Mouse (Mus musculus) liver, embryonic 11.5 days (tissue): ENCODE results near the gene Mff. TPM values are rescaled to one million over a fixed set of nuclear protein-coding genes. Genes with fewer than 3 reads are reported as not detected.

Source experiments
- ATAC-seq: fragments of 200-750 bp; cut with Nextera tagmentation; replicated peaks from 2 replicates; pipeline ENCODE4 v1.8.0; 2017; ENCODE audit warnings: moderate number of reproducible peaks, mild to moderate bottlenecking, moderate TSS enrichment, moderate library complexity; ENCODE audit not compliant: low FRiP score
- DNase-seq: peaks from one replicate; pipeline ENCODE4 v3.0.0-alpha.2; 2017; ENCODE audit warnings: low spot score
- H3K27ac ChIP-seq: fragments of 300-500 bp; sonication (generic); 2 replicates; pipeline ENCODE4 v1.5.1; 2014; ENCODE audit warnings: mild to moderate bottlenecking, low read depth, low read length, control low read depth
- H3K27me3 ChIP-seq: fragments of 300-500 bp; sonication (generic); replicated peaks from 2 replicates; pipeline ENCODE4 v1.6.1; 2014; ENCODE audit warnings: low read length, mixed read lengths; ENCODE audit not compliant: control insufficient read depth, insufficient read depth
- H3K36me3 ChIP-seq: fragments of 300-500 bp; sonication (generic); 2 replicates; pipeline ENCODE4 v1.6.1; 2014; ENCODE audit warnings: mild to moderate bottlenecking, low read length, moderate library complexity, mixed read lengths; ENCODE audit not compliant: control insufficient read depth, insufficient read depth
- H3K4me1 ChIP-seq: fragments of 300-500 bp; sonication (generic); replicated peaks from 2 replicates; pipeline ENCODE4 v1.6.1; 2014; ENCODE audit warnings: low read length, mixed read lengths; ENCODE audit not compliant: control insufficient read depth, insufficient read depth
- H3K4me2 ChIP-seq: fragments of 300-500 bp; sonication (generic); 2 replicates; pipeline ENCODE4 v1.6.1; 2014; ENCODE audit warnings: mild to moderate bottlenecking, control low read depth, moderate library complexity
- H3K4me3 ChIP-seq: fragments of 300-500 bp; sonication (generic); 2 replicates; pipeline ENCODE4 v1.5.1; 2014; ENCODE audit warnings: low read depth, low read length, control low read depth
- H3K9ac ChIP-seq: fragments of 300-500 bp; sonication (generic); 2 replicates; pipeline ENCODE4 v1.6.1; 2014; ENCODE audit warnings: low read depth, low read length, control low read depth
- H3K9me3 ChIP-seq: fragments of 300-500 bp; sonication (generic); 2 replicates; pipeline ENCODE4 v1.6.1; 2016; ENCODE audit warnings: low read length, inconsistent platforms, mixed read lengths; ENCODE audit not compliant: control insufficient read depth
- WGBS: fragments of 180-500 bp; shearing (Covaris S2); extraction: QIAGEN DNeasy Blood & Tissue Kit; methylation state at CpG from one replicate; pipeline ENCODE4 v1.1.7; 2014; 5-methylcytosine and 5-hydroxymethylcytosine counted together
- polyA plus RNA-seq: library from polyadenylated mRNA; unstranded; fragments of >200 nt; fragmentation: Nextera tagmentation; extraction: Ambion mirVana; gene quantifications from 2 replicates; pipeline ENCODE4 v1.2.1, GENCODE M21; 2014

Gene Mff
- polyA plus RNA-seq, 1 experiment from 2014 or later, result 273 TPM

DNA sequence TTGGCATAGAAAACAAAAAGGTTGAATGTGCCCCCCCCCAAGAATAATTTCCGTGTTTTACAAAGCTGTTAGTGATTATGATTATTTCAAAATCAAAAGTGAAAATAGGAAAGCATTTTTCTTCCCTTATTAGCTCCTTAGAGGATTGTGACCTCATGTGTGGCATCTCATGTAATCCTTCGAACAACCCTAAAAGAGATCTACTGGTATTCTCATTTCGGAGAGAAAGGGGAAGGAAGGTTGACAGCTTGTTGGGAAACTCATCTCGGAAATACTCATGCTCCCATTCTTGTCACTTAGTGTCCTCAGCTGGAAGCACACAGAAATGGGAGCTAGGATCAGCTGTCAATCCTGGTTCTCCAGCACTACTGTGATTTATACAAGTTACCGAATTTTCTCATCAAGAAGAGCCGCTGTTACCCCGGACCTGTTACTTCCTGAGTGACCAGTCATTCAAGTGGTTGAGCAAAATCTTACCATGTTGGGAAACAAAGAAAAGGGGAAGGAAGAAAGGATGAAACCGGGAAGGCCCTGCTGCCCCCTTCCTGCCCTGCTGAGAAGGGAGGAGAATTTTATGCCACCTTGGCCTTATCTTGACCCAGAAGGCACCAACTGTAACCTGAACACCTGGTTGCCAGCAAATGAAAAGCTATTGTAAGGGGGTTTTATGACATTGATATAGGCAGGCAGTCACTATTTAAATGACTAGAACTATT, 36.9 kb downstream of the Mff start:
- Histone ChIP-seq H3K4me3 (no peak overlapping the region), H3K36me3 (peaks cover 2% of the 10 kb centered on the region; the same call in 1 of the 2 replicates), H3K27me3 (no peaks in the 10 kb centered on the region), H3K27ac (no peak overlapping the region), H3K9ac (no peak overlapping the region), H3K4me2 (no peak overlapping the region), H3K9me3 (peaks cover 2% of the 10 kb centered on the region; the same call in 1 of the 2 replicates), H3K4me1 (no peaks in the 10 kb centered on the region)
- WGBS, result 74% methylated on average over 8 of the region's 8 CpGs
- DNase-seq (no peak), ATAC-seq (no peak)

DNA sequence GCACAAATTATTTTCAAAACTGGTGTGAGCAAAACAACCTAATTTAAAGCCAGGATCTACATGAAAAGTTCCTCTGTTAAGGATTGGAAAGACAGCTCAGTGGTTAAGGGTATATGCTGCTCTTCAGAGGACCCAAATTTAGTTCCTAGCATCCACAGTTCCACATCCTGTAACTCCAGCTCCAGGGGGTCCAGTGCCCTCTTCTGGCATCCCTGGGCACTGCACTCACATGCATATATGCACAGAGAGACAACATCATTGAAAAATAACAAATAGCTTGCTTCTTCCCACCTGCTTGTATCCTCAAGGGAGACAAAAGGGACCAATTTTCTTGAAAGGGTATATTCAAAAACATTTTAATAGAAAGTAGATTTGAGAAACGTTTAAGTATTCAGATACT, 37.6 kb downstream of the Mff start:
- H3K9ac ChIP-seq, result no peak overlapping the region
- WGBS, result 82% methylated on average over 1 of the region's 1 CpGs
- DNase-seq (no peak), ATAC-seq (no peak)
- no peak overlapping the region for H3K4me2 ChIP-seq
- H3K36me3 ChIP-seq, result peaks cover 2% of the 10 kb centered on the region; the same call in 1 of the 2 replicates
- H3K4me1 ChIP-seq, result no peaks in the 10 kb centered on the region
- H3K4me3 ChIP-seq, result no peak overlapping the region
- H3K27ac ChIP-seq, result no peak overlapping the region
- H3K27me3 ChIP-seq, result no peaks in the 10 kb centered on the region
- H3K9me3 ChIP-seq, result peaks cover 2% of the 10 kb centered on the region; the same call in 1 of the 2 replicates

DNA sequence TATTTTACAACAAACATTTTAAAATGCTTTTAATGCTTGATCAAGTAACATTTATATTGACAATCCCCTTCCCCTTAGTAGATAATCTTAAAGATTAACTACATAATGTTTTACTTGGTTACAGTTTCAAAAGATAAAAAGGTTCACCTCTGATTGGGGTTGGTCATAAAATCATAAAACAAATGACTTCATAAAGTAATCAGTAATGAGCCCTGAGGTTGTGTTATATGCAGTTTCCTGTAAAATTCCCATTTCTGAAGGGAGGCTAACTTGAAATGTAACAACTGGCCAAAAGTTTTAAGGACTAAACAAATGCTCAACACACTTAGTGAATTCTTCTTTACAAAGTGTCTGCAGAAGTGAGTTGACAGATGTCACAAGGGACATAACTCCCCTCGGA, 41.5 kb downstream of the Mff start:
- no peak overlapping the region for H3K4me2 ChIP-seq
- H3K4me3 ChIP-seq, result no peak overlapping the region
- no peaks in the 10 kb centered on the region for H3K36me3 ChIP-seq
- peaks cover 2% of the 10 kb centered on the region; the same call in 1 of the 2 replicates for H3K9me3 ChIP-seq
- H3K4me1 ChIP-seq, result no peaks in the 10 kb centered on the region
- ATAC-seq (no peak), DNase-seq (no peak)
- H3K27ac ChIP-seq, result no peak overlapping the region
- H3K27me3 ChIP-seq, result no peaks in the 10 kb centered on the region
- no peak overlapping the region for H3K9ac ChIP-seq
- 50% methylated on average over 1 of the region's 1 CpGs for WGBS

DNA sequence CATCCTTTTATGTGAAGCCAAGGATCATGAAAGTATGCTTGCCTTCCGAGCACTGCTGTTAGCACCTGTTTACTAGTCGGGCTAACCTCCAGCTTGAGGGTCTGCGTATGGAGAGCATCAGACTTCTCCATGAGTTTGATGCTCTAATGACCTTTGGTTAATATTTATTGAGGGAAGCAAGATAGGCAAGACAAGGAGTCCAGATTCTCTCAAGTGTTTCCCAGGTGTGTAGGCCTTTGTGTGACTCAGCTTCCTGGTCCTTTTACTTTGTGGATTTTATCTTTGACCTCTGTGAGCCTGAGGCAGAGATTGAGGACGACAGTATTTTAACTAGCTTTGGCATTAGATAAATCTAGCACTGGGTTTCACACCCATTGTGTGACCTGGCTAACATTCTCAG, 42.0 kb downstream of the Mff start:
- DNase-seq, result no peak
- Histone ChIP-seq H3K4me1 (no peaks in the 10 kb centered on the region), H3K4me3 (no peak overlapping the region), H3K36me3 (no peaks in the 10 kb centered on the region), H3K4me2 (no peak overlapping the region), H3K9me3 (peaks cover 2% of the 10 kb centered on the region; the same call in 1 of the 2 replicates), H3K27me3 (no peaks in the 10 kb centered on the region), H3K9ac (no peak overlapping the region), H3K27ac (no peak overlapping the region)
- WGBS, result 65% methylated on average over 4 of the region's 4 CpGs
- no peak for ATAC-seq

DNA sequence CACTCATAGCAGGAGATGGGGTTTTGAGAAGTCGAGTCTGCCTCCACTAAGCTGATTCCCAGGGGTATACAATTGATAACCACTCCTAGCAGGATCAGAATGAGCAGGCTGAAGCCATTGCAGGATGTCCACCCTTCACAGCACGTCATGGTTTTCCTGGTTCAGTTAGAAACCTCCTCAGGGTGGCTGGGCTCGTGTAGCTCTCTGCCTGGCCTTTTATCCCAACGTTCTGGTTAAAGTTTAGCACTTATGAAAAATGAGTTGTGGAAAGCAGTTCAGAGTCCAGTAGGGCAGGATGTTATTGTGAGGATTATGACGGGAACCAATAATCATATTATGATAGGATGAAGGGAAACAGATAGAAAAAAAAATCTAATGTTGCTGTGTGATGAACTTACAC, 43.6 kb downstream of the Mff start, which contains the start of gene Tm4sf20:
TSS of gene Tm4sf20 (minus strand) at position 193 of the 400 bp plus-strand sequence.
- 62% methylated on average over 5 of the region's 5 CpGs for WGBS
- H3K4me1 ChIP-seq, result no peaks in the 10 kb centered on the region
- H3K4me2 ChIP-seq, result no peak within 1 kb of the TSS
- DNase-seq (no peak), ATAC-seq (no peak)
- H3K27me3 ChIP-seq, result no peaks in the 10 kb centered on the region
- H3K4me3 ChIP-seq, result no peak within 1 kb of the TSS
- H3K9me3 ChIP-seq, result no peaks in the 10 kb centered on the region
- H3K36me3 ChIP-seq, result no peaks in the 10 kb centered on the region
- no peak within 1 kb of the TSS for H3K27ac ChIP-seq
- H3K9ac ChIP-seq, result no peak within 1 kb of the TSS

DNA sequence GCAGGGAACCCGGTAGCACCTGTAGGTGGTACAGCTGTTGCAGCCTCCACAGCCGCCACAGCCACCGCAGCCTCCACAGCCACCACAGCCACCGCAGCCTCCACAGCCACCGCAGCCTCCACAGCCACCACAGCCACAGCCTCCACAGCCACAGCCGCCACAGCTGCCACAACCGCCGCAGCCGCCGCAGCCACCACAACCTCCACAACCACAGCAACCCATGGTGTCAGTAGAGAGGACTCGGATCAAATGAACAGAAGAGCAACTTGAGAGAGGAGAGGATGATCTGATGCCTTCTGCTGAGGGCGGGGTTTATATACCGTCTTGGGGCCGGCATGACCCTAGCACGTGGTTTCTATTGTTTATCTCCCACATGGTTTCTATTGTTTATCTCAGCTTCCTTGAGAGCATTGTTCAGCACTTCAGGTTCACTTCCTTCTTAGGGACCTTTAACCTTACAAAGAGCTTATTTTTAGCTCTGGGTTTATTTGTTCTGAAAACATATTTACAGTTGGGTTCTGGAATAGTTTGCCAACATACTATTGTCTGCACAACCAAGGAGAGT, 46.4 kb downstream of the Mff start, which contains the start of gene Gm47791:
TSS of gene Gm47791 (minus strand) at position 222 of the 565 bp plus-strand sequence.
- Histone ChIP-seq H3K9ac (no peak within 1 kb of the TSS), H3K4me3 (no peak within 1 kb of the TSS), H3K27ac (no peak within 1 kb of the TSS), H3K4me1 (no peaks in the 10 kb centered on the region), H3K4me2 (no peak within 1 kb of the TSS), H3K27me3 (no peaks in the 10 kb centered on the region), H3K36me3 (no peaks in the 10 kb centered on the region), H3K9me3 (no peaks in the 10 kb centered on the region)
- 70% methylated on average over 15 of the region's 15 CpGs for WGBS
- DNase-seq (no peak), ATAC-seq (peak; percentile 12; the same call in 1 of the 2 replicates)

DNA sequence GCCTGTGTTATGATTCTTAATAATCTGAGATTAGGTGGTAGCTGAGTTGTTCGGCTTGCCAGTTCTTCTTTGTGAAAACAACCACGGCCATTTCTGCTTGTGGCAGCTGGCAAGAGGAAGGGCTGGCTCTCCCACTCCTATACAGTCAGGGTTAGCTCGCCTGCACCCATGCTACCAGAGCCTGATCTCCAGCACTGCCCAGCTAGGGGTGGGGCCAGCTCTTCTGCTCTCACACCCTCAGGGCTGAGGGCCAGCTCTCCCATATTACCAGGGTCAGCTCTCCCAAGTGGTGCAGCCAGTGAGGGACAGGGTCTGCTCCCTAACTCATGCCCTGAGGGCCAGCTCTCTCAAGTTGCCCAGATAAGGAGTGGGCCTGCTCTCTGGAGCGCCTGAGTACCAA, 47.7 kb downstream of the Mff start:
- 83% methylated on average over 4 of the region's 4 CpGs for WGBS
- H3K4me2 ChIP-seq, result no peak overlapping the region
- H3K36me3 ChIP-seq, result no peaks in the 10 kb centered on the region
- ATAC-seq (no peak), DNase-seq (no peak)
- H3K4me1 ChIP-seq, result no peaks in the 10 kb centered on the region
- no peaks in the 10 kb centered on the region for H3K27me3 ChIP-seq
- no peak overlapping the region for H3K27ac ChIP-seq
- no peak overlapping the region for H3K9ac ChIP-seq
- no peaks in the 10 kb centered on the region for H3K9me3 ChIP-seq
- no peak overlapping the region for H3K4me3 ChIP-seq

DNA sequence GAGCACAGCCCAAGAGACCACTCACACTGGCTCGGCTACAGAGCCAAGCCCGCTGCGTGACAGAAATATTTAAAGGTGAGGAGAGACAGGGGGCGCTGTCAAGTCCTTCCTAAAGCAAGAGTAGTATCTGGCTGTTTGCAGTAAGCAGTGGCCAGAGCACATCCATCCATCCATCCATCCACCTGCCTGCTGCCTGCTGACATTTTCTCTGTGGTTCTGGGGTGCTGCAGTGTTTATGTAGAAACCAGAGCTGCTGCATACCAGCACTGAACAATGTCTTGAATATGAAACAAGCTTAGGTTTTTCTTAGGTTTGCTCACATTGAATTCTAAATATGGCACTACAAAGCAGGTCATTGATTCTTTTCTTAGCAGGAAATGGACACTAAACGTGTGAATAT, 48.5 kb downstream of the Mff start:
- WGBS, result 67% methylated on average over 5 of the region's 5 CpGs
- no peak for DNase-seq
- Histone ChIP-seq H3K4me2 (no peak overlapping the region), H3K27me3 (no peaks in the 10 kb centered on the region), H3K9ac (no peak overlapping the region), H3K4me3 (no peak overlapping the region), H3K9me3 (no peaks in the 10 kb centered on the region), H3K27ac (no peak overlapping the region), H3K4me1 (no peaks in the 10 kb centered on the region), H3K36me3 (no peaks in the 10 kb centered on the region)
- ATAC-seq, result no peak

DNA sequence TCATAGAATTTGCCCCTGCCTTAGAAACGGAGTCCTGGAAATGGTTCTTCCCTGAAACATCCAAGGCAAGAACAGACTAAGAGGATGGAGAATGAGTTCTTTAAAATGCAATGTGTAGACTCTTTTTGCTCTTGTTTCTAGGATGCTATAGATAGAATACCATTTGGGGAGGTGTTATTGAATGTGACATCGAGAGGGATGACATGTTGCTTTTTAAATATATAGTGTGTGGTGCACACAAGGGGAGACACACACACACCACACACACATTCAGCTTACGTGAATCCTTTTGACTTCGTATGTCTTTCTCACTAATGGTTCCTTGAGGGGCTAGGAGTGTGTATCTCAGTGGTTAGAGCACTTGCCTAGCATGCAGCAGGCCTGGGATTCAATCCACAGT, 50.6 kb downstream of the Mff start:
- ATAC-seq (no peak), DNase-seq (no peak)
- 82% methylated on average over 4 of the region's 4 CpGs for WGBS
- Histone ChIP-seq H3K4me2 (no peak overlapping the region), H3K27ac (no peak overlapping the region), H3K27me3 (no peaks in the 10 kb centered on the region), H3K9me3 (no peaks in the 10 kb centered on the region), H3K4me3 (no peak overlapping the region), H3K36me3 (no peaks in the 10 kb centered on the region), H3K9ac (no peak overlapping the region), H3K4me1 (no peaks in the 10 kb centered on the region)
